Mouse (Mus musculus) layer of hippocampus, adult 8-10 months (tissue): Measurements from ENCODE around the gene Wsb1. TPM values are rescaled to one million over a fixed set of nuclear protein-coding genes. Genes with fewer than 3 reads are reported as not detected.
"Not testable (repeated sequence)": the region's sequence is repeated elsewhere in the genome, so short reads cannot be mapped to it uniquely, and the experiment has no call there.

Experiments
- DNase-seq, 2 experiments: peaks; one replicate each; pipeline ENCODE4 v3.0.0; 2022; ENCODE audit warnings: low spot score in 2 of 2
- total RNA-seq, 4 experiments: library from RNA; stranded (reverse); gene quantifications; 2 replicates each; pipeline ENCODE4 v1.2.4; 2022

Wsb1 gene
- 100 to 1,000 TPM in 2 of 4 experiments, 10 to 100 TPM in 2; 83.5 to 104 (median 100.0) TPM for total RNA-seq

GRCm38 (mm10) chr11:79254391-79255098 lies at the start of gene Wsb1:
TSS of gene Wsb1 (minus strand) at chr11:79254671.
- DNase-seq = peak; percentile 90 to 93

GRCm38 (mm10) chr11:79304245-79304644 lies 49.8 kb upstream of the Wsb1 start:
- DNase-seq = not testable (repeated sequence)

GRCm38 (mm10) chr11:79303109-79303508 lies 48.6 kb upstream of the Wsb1 start:
- DNase-seq = no peak

- no peak for DNase-seq
These were observed 45.4 kb upstream of the Wsb1 start for GRCm38 (mm10) chr11:79299719-79300431.

- DNase-seq = no peak
These were observed 42.5 kb upstream of the Wsb1 start, which contains the start of gene Gm9964 for GRCm38 (mm10) chr11:79296856-79297491. TSS of gene Gm9964 (minus strand) at chr11:79296906.

GRCm38 (mm10) chr11:79296167-79296566 lies 41.7 kb upstream of the Wsb1 start:
- peak in 1 of 2 experiments; percentile 42 for DNase-seq

- no peak for DNase-seq
These were observed 39.5 kb upstream of the Wsb1 start for GRCm38 (mm10) chr11:79293971-79294370.

- DNase-seq = no peak
These were observed 38.6 kb upstream of the Wsb1 start for GRCm38 (mm10) chr11:79293025-79293424.

GRCm38 (mm10) chr11:79292130-79292529 lies 37.7 kb upstream of the Wsb1 start:
- DNase-seq = no peak

- no peak for DNase-seq
These were observed 37.2 kb upstream of the Wsb1 start for GRCm38 (mm10) chr11:79291651-79292050.

- DNase-seq = peak in 1 of 2 experiments; percentile 21
These were observed 36.0 kb upstream of the Wsb1 start for GRCm38 (mm10) chr11:79290473-79290872.

GRCm38 (mm10) chr11:79288913-79289640 lies 34.6 kb upstream of the Wsb1 start:
- no peak for DNase-seq

GRCm38 (mm10) chr11:79288278-79288843 lies 33.9 kb upstream of the Wsb1 start:
- DNase-seq = no peak

GRCm38 (mm10) chr11:79287447-79287846 lies 33.0 kb upstream of the Wsb1 start:
- no peak for DNase-seq

GRCm38 (mm10) chr11:79286305-79286799 lies 31.9 kb upstream of the Wsb1 start:
- no peak for DNase-seq

GRCm38 (mm10) chr11:79283350-79284030 lies 29.0 kb upstream of the Wsb1 start:
- no peak for DNase-seq

GRCm38 (mm10) chr11:79281396-79281795 lies 26.9 kb upstream of the Wsb1 start:
- no peak for DNase-seq

GRCm38 (mm10) chr11:79279732-79280405 lies 25.4 kb upstream of the Wsb1 start:
- no peak for DNase-seq

GRCm38 (mm10) chr11:79273757-79274156 lies 19.3 kb upstream of the Wsb1 start:
- no peak for DNase-seq

GRCm38 (mm10) chr11:79273039-79273438 lies 18.6 kb upstream of the Wsb1 start:
- no peak for DNase-seq
